Mouse (Mus musculus) WW6 (cell line): ENCODE results near the gene Gm20388.

Source experiments
- DNase-seq: peaks from one replicate; pipeline ENCODE4 v3.0.0-alpha.2; 2013; ENCODE audit warnings: low read depth, low spot score

The Gm20388 gene

GRCm38 (mm10) chr8:121620801-121621516, 1710.3 kb downstream of the Gm20388 start:
- no peak for DNase-seq

GRCm38 (mm10) chr8:121621879-121622278, 1711.2 kb downstream of the Gm20388 start:
- no peak for DNase-seq

- no peak for DNase-seq
Measured at GRCm38 (mm10) chr8:121623043-121623442, 1712.4 kb downstream of the Gm20388 start.

- DNase-seq: no peak
Measured at GRCm38 (mm10) chr8:121628681-121629080, 1718.0 kb downstream of the Gm20388 start.

GRCm38 (mm10) chr8:121631645-121632071, 1721.0 kb downstream of the Gm20388 start:
- no peak for DNase-seq

GRCm38 (mm10) chr8:121632401-121632800, 1721.8 kb downstream of the Gm20388 start:
- DNase-seq: no peak

GRCm38 (mm10) chr8:121635534-121635933, 1724.9 kb downstream of the Gm20388 start:
- DNase-seq: no peak

- no peak for DNase-seq
Measured at GRCm38 (mm10) chr8:121636180-121636579, 1725.5 kb downstream of the Gm20388 start.

GRCm38 (mm10) chr8:121642804-121643203, 1732.2 kb downstream of the Gm20388 start:
- no peak for DNase-seq

GRCm38 (mm10) chr8:121643384-121643783, 1732.7 kb downstream of the Gm20388 start:
- no peak for DNase-seq

- no peak for DNase-seq
Measured at GRCm38 (mm10) chr8:121647511-121648215, 1737.0 kb downstream of the Gm20388 start.

- DNase-seq: no peak
Measured at GRCm38 (mm10) chr8:121648451-121648850, 1737.8 kb downstream of the Gm20388 start.

GRCm38 (mm10) chr8:121649423-121649822, 1738.8 kb downstream of the Gm20388 start:
- no peak for DNase-seq

GRCm38 (mm10) chr8:121649904-121650303, 1739.3 kb downstream of the Gm20388 start:
- DNase-seq: no peak

- DNase-seq: no peak
Measured at GRCm38 (mm10) chr8:121650389-121651307, 1740.0 kb downstream of the Gm20388 start.

GRCm38 (mm10) chr8:121651308-121651873, 1740.8 kb downstream of the Gm20388 start:
- no peak for DNase-seq

GRCm38 (mm10) chr8:121651874-121652361, 1741.3 kb downstream of the Gm20388 start:
- no peak for DNase-seq

- peak; percentile 97 for DNase-seq
Measured at GRCm38 (mm10) chr8:121652774-121653323, 1742.2 kb downstream of the Gm20388 start, which contains the start of gene Zcchc14. TSS of gene Zcchc14 (minus strand) at chr8:121652901.

GRCm38 (mm10) chr8:121653340-121654019, 1742.8 kb downstream of the Gm20388 start:
- DNase-seq: no peak

GRCm38 (mm10) chr8:121654131-121654530, 1743.5 kb downstream of the Gm20388 start:
- DNase-seq: no peak
